Mouse (Mus musculus) CH12.LX (cell line): ENCODE measurements around the gene Mapk9. TPM values are rescaled to one million over a fixed set of nuclear protein-coding genes. Genes with fewer than 3 reads are reported as not detected.

Source experiments
- DNase-seq: peaks from one replicate; pipeline ENCODE4 v3.0.0-alpha.2; 2013; ENCODE audit errors: extremely low read depth
- H3K27ac ChIP-seq: 2 replicates; pipeline ENCODE4 v1.5.1; 2012; ENCODE audit warnings: low read depth, mild to moderate bottlenecking, control low read depth, moderate library complexity; ENCODE audit not compliant: insufficient read depth
- H3K27me3 ChIP-seq: replicated peaks from 2 replicates; pipeline ENCODE3; 2012; ENCODE audit warnings: inconsistent platforms
- H3K36me3 ChIP-seq, 2 experiments: replicated peaks in 1 of 2; 2 replicates each; pipeline versions ENCODE3 to v1.6.1; 2012; ENCODE audit warnings: inconsistent platforms in 1 of 2, low read length in 1 of 2, mild to moderate bottlenecking in 1 of 2, mixed read lengths in 1 of 2, moderate library complexity in 1 of 2; ENCODE audit not compliant: control insufficient read depth in 1 of 2, insufficient read depth in 1 of 2
- H3K4me1 ChIP-seq, 2 experiments: 2 replicates each; pipeline ENCODE4 v1.6.1; 2012; ENCODE audit warnings: inconsistent platforms in 1 of 2, moderate library complexity in 1 of 2; ENCODE audit not compliant: insufficient read depth in 2 of 2, control insufficient read depth in 1 of 2
- H3K4me2 ChIP-seq: 2 replicates; pipeline ENCODE4 v1.6.1; 2012; ENCODE audit warnings: low read depth, mild to moderate bottlenecking, control low read depth; ENCODE audit not compliant: poor library complexity, insufficient read depth, severe bottlenecking
- H3K4me3 ChIP-seq, 3 experiments: fragments of 150-350 bp in 1 of 3; sonication (generic) in 1 of 3; replicated peaks in 1 of 3; 2 replicates each; pipeline versions ENCODE3 to v1.5.1; 2011 to 2012; ENCODE audit warnings: low read depth in 2 of 3, low read length in 2 of 3, mild to moderate bottlenecking in 2 of 3, moderate library complexity in 2 of 3, control low read depth in 1 of 3, improper control_type of control experiment in 1 of 3, inconsistent platforms in 1 of 3, mixed read lengths in 1 of 3; ENCODE audit not compliant: poor library complexity in 1 of 3
- H3K79me2 ChIP-seq: replicated peaks from 2 replicates; pipeline ENCODE4 v1.6.1; 2012; ENCODE audit warnings: mild to moderate bottlenecking, moderate library complexity; ENCODE audit not compliant: control insufficient read depth, poor library complexity, insufficient read depth, severe bottlenecking; ENCODE audit errors: extremely low read depth
- H3K9ac ChIP-seq: 2 replicates; pipeline ENCODE4 v1.6.1; 2012; ENCODE audit warnings: low read depth, mild to moderate bottlenecking, control low read depth, moderate library complexity; ENCODE audit not compliant: insufficient read depth
- H3K9me3 ChIP-seq: replicated peaks from 2 replicates; pipeline ENCODE3; 2012; ENCODE audit warnings: low read length, inconsistent platforms, mixed read lengths
- CHD1 ChIP-seq: IDR thresholded peaks from 2 replicates; pipeline ENCODE4 v1.6.1; 2012; ENCODE audit warnings: low read depth, low read length, improper control_type of control experiment, inconsistent platforms
- ELF1 ChIP-seq: IDR thresholded peaks from 2 replicates; pipeline ENCODE4 v1.6.1; 2014; ENCODE audit warnings: low read depth, mild to moderate bottlenecking, inconsistent platforms, low read length, improper control_type of control experiment
- GABPA ChIP-seq: IDR thresholded peaks from 2 replicates; pipeline ENCODE4 v1.6.1; 2012; ENCODE audit warnings: low read depth, low read length, improper control_type of control experiment, inconsistent platforms; ENCODE audit not compliant: insufficient replicate concordance
- HCFC1 ChIP-seq: IDR thresholded peaks from 2 replicates; pipeline ENCODE4 v1.6.1; 2012; ENCODE audit warnings: low read depth, mild to moderate bottlenecking, inconsistent platforms, low read length, improper control_type of control experiment
- IRF4 ChIP-seq: IDR thresholded peaks from 2 replicates; pipeline ENCODE4 v1.6.1; 2014; ENCODE audit warnings: low read depth, mild to moderate bottlenecking, inconsistent platforms, low read length, improper control_type of control experiment
- JUND ChIP-seq: conservative IDR thresholded peaks from 2 replicates; pipeline ENCODE4 v1.6.1; 2011; ENCODE audit warnings: low read depth, low read length, improper control_type of control experiment
- KAT2A ChIP-seq: IDR thresholded peaks from 2 replicates; pipeline ENCODE4 v1.6.1; 2012; ENCODE audit warnings: low read length, improper control_type of control experiment, inconsistent platforms; ENCODE audit not compliant: insufficient replicate concordance
- MAFK ChIP-seq: IDR thresholded peaks from 2 replicates; pipeline ENCODE4 v1.6.1; 2011; ENCODE audit warnings: low read length, improper control_type of control experiment; ENCODE audit not compliant: insufficient replicate concordance
- MAZ ChIP-seq: IDR thresholded peaks from 2 replicates; pipeline ENCODE4 v1.6.1; 2012; ENCODE audit warnings: low read depth, mild to moderate bottlenecking, inconsistent platforms, low read length, improper control_type of control experiment, moderate library complexity
- MEF2A ChIP-seq: IDR thresholded peaks from 2 replicates; pipeline ENCODE4 v1.6.1; 2014; ENCODE audit warnings: low read depth, mild to moderate bottlenecking, inconsistent platforms, low read length, improper control_type of control experiment, borderline replicate concordance
- MXI1 ChIP-seq: IDR thresholded peaks from 2 replicates; pipeline ENCODE4 v1.6.1; 2011; ENCODE audit warnings: mild to moderate bottlenecking, low read depth, low read length, improper control_type of control experiment
- MYC ChIP-seq: IDR thresholded peaks from 2 replicates; pipeline ENCODE4 v1.6.1; 2011; ENCODE audit warnings: low read depth, mild to moderate bottlenecking, improper control_type of control experiment, low read length
- NELFE ChIP-seq: IDR thresholded peaks from 2 replicates; pipeline ENCODE4 v1.6.1; 2011; ENCODE audit warnings: low read depth, low read length, improper control_type of control experiment
- POLR2A ChIP-seq: IDR thresholded peaks from 2 replicates; pipeline ENCODE4 v1.6.1; 2011; ENCODE audit warnings: low read depth, mild to moderate bottlenecking, improper control_type of control experiment, low read length
- SMC3 ChIP-seq: IDR thresholded peaks from 2 replicates; pipeline ENCODE4 v1.6.1; 2011; ENCODE audit warnings: low read depth, low read length, improper control_type of control experiment
- TBP ChIP-seq: conservative IDR thresholded peaks from 2 replicates; pipeline ENCODE4 v1.6.1; 2011; ENCODE audit warnings: low read depth, low read length, improper control_type of control experiment
- UBTF ChIP-seq: IDR thresholded peaks from 2 replicates; pipeline ENCODE4 v1.6.1; 2012; ENCODE audit warnings: low read depth, mild to moderate bottlenecking, inconsistent platforms, low read length, improper control_type of control experiment, moderate library complexity
- ZC3H11A ChIP-seq: IDR thresholded peaks from 2 replicates; pipeline ENCODE4 v1.6.1; 2012; ENCODE audit warnings: low read depth, mild to moderate bottlenecking, inconsistent platforms, low read length, improper control_type of control experiment
- ZMIZ1 ChIP-seq: IDR thresholded peaks from 2 replicates; pipeline ENCODE4 v1.6.1; 2012; ENCODE audit warnings: low read depth, mild to moderate bottlenecking, inconsistent platforms, low read length, improper control_type of control experiment
- ZNF384 ChIP-seq: IDR thresholded peaks from 2 replicates; pipeline ENCODE4 v1.6.1; 2012; ENCODE audit warnings: low read depth, low read length, improper control_type of control experiment, inconsistent platforms
- dilution Hi-C: fragments of 300-500 bp; cut with MboI; formaldehyde crosslinking; loops from 2 replicates; pipeline ENCODE4 v1.14.3; 2020; ENCODE audit warnings: low sequenced_read_pairs; ENCODE audit not compliant: extremely low pct_unique_long_range_greater_than_20kb, extremely low pct_ligation_motif_present
- in situ Hi-C: fragments of 300-500 bp; cut with MboI; formaldehyde crosslinking; loops from 3 replicates; pipeline ENCODE4 v1.14.3; 2019; ENCODE audit warnings: low sequenced_read_pairs, low pct_ligation_motif_present, low pct_unique_long_range_greater_than_20kb, mixed read lengths
- polyA plus RNA-seq: library from polyadenylated mRNA; unstranded; fragments of >175 nt; gene quantifications from 2 replicates; pipeline ENCODE4 v1.2.1, GENCODE M21; 2012; ENCODE audit warnings: low read depth; ENCODE audit not compliant: insufficient read length
- total RNA-seq, 2 experiments: library from RNA; depleted of rRNA; stranded (reverse); fragments of 300-350 nt in 1 of 2; fragments of >200 nt in 1 of 2; gene quantifications; 2 replicates each; pipeline ENCODE4 v1.2.3; 2012 to 2014

Gene Mapk9
- total and polyA plus RNA-seq, 3 experiments, result 22.0 to 36.8 (median 29.3) TPM

DNA sequence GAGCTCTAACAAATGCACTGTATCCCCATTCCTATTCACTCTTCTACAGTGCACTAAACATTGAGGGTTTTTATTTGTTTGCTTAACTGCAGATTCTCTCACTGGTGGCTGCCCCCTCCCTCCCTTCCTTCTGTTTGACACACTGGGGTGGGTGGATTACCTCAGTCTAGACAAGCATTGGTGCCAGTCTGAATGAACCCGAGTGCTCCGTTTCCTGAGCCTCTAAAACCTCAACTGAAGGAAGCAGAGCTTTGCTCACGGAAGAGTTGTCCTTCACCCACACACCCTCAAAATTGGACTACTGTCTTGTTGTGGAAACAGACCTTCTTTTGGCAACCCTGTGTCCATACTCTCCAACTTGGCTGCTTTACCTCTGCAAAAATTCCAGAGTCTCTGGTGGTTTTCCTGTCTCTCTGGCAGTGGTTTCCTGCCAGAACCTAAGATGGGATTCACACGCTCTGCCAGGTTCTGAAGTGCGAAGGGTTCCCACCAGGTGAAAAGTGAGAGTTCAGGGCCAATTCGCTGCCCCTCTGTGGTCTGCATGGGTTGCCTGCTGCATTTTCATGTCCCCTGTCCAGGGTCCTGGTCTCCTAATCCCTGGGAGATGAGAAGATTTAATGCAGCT, 49.5 kb downstream of the Mapk9 start:
- dilution Hi-C loops (no loop called here), in situ Hi-C loops (no loop called here)
- no peaks in the 10 kb centered on the region for H3K4me1 ChIP-seq
- no peak overlapping the region for H3K4me3 ChIP-seq
- peaks cover 8% of the 10 kb centered on the region for H3K9me3 ChIP-seq
- no peak for DNase-seq
- H3K27me3 ChIP-seq, result peaks cover 51% of the 10 kb centered on the region
- H3K36me3 ChIP-seq, result no peaks in the 10 kb centered on the region
- H3K79me2 ChIP-seq, result no peaks in the 10 kb centered on the region
- no peak overlapping the region for H3K9ac ChIP-seq
- TF ChIP-seq TBP, result no peak
- TF ChIP-seq KAT2A, result no peak
- no peak for TF ChIP-seq MEF2A
- no peak for TF ChIP-seq MYC
- no peak for TF ChIP-seq MAZ
- no peak for TF ChIP-seq GABPA
- TF ChIP-seq ELF1, result no peak
- no peak for TF ChIP-seq ZNF384
- TF ChIP-seq SMC3, result no peak
- no peak for TF ChIP-seq POLR2A
- TF ChIP-seq UBTF, result no peak
- TF ChIP-seq JUND, result no peak
- TF ChIP-seq HCFC1, result no peak
- no peak for TF ChIP-seq CHD1
- TF ChIP-seq NELFE, result no peak
- TF ChIP-seq MXI1, result no peak
- no peak for TF ChIP-seq IRF4
- H3K27ac ChIP-seq, result no peak overlapping the region
- H3K4me2 ChIP-seq, result no peak overlapping the region

DNA sequence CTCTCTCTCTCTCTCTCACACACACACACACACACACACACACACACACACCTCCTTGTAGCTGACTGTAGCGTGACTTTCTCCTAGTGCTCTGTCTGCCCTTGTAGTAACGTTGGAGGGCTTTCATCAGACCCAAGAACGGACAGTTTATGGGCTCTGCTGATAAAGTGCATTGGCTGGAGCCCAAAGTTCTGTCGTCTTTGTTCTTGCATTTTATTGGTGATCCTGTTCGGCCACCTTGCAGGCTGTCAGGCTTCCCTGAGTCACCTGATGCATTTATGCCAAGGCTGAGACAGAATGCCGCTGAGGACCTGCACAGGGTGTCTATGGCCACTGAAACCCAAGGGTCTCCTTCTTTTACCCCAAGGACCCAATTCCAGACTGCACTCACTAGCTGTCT, 53.5 kb downstream of the Mapk9 start:
- dilution Hi-C loops, result no loop called here

More for the DNA sequence above, 53.5 kb downstream of the Mapk9 start:
- in situ Hi-C loops, result loop anchor here (5.0 kb wide), 1 partner anchor 62 kb away; no protein-coding TSS in a partner anchor
- Histone ChIP-seq H3K9ac (no peak overlapping the region), H3K79me2 (no peaks in the 10 kb centered on the region), H3K4me3 (no peak overlapping the region), H3K4me1 (no peaks in the 10 kb centered on the region), H3K27ac (no peak overlapping the region), H3K9me3 (peaks cover 12% of the 10 kb centered on the region), H3K4me2 (no peak overlapping the region), H3K36me3 (no peaks in the 10 kb centered on the region), H3K27me3 (peaks cover 53% of the 10 kb centered on the region)
- TF ChIP-seq ZMIZ1 (no peak), ZC3H11A (no peak), MAFK (no peak), CHD1 (no peak), JUND (no peak)
- no peak for DNase-seq
